Comparison of ENCODE assay signal across 8 mouse cellular contexts in the genomic region with DNA sequence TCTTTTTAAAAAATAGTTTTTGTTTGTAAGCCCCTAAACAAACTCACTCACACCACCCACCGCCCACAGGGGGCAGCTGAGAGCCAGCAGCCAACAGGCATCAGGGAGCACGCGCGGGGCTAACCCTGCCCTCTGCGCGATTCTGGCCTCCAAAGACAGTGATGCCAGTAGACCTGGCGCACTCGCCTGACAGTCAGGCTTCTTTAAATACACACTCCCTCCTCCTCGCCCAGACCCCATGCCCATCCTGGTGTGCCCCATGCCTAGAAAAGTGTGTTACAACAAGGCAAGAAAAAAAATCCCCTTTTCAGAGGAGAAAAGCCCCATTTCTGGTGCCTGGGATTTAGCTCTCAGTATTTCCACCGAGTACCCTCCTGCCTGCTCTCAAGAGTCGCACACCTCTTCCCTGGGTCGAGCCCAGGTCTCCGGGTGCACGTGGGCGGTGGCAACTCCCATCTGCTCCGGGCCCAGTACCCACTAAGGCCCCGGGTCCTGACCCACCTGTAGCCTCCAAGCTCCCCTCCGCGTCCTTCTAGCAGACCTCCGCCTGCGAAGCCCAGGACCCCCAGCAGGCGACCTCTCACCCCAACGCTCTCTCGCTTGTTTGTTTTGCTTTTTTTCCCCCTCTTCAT. TPM values are rescaled to one million over a fixed set of nuclear protein-coding genes. Genes with fewer than 3 reads are reported as not detected.
DNase-seq lines count a peak whose midpoint lies in the region; ATAC-seq lines count a peak whose summit lies in the region.

No protein-coding gene starts in this region.

- peak; percentile 91 to 92 for DNase-seq in B cell, adult 2 months
- peak; percentile 46 for DNase-seq in WW6 (ENCODE audit: low read depth, low spot score)
- peak; percentile 85 for DNase-seq in thymus, postnatal 0 days (ENCODE audit: low spot score)

- under 1% methylated on average over 24 of the region's 24 CpGs for WGBS in embryonic facial prominence, embryonic 15.5 days
- WGBS in heart, embryonic 12.5 days: 2% methylated on average over 24 of the region's 24 CpGs
- under 1% methylated on average over 24 of the region's 24 CpGs for WGBS in kidney, embryonic 14.5 days
- WGBS in lung, embryonic 15.5 days: 2% methylated on average over 24 of the region's 24 CpGs
- under 1% methylated on average over 24 of the region's 24 CpGs for WGBS in neural tube, embryonic 14.5 days

- peak overlapping the region; percentile 71 for H3K4me3 ChIP-seq in embryonic facial prominence, embryonic 15.5 days (replicated peaks)
- peak overlapping the region; percentile 72 for H3K4me3 ChIP-seq in heart, embryonic 12.5 days
- peak overlapping the region; percentile 73 for H3K4me3 ChIP-seq in kidney, embryonic 14.5 days (ENCODE audit: low read length)
- peak overlapping the region; percentile 55 for H3K4me3 ChIP-seq in lung, embryonic 15.5 days
- peak overlapping the region; percentile 68 for H3K4me3 ChIP-seq in neural tube, embryonic 14.5 days (ENCODE audit: low read depth, low read length)

- H3K9me3 ChIP-seq in embryonic facial prominence, embryonic 15.5 days (replicated peaks): no peaks in the 10 kb centered on the region
- no peaks in the 10 kb centered on the region for H3K9me3 ChIP-seq in heart, embryonic 12.5 days (replicated peaks)
- H3K9me3 ChIP-seq in kidney, embryonic 14.5 days (ENCODE audit: control insufficient read depth, low read length): no peaks in the 10 kb centered on the region
- no peaks in the 10 kb centered on the region for H3K9me3 ChIP-seq in lung, embryonic 15.5 days
- no peaks in the 10 kb centered on the region for H3K9me3 ChIP-seq in neural tube, embryonic 14.5 days (ENCODE audit: control insufficient read depth, low read length)

- H3K27me3 ChIP-seq in embryonic facial prominence, embryonic 15.5 days: peaks cover 27% of the 10 kb centered on the region
- H3K27me3 ChIP-seq in heart, embryonic 12.5 days (replicated peaks): peaks cover 25% of the 10 kb centered on the region
- H3K27me3 ChIP-seq in kidney, embryonic 14.5 days (ENCODE audit: control insufficient read depth, insufficient read depth, low read length): peaks cover 21% of the 10 kb centered on the region
- H3K27me3 ChIP-seq in lung, embryonic 15.5 days: peaks cover 23% of the 10 kb centered on the region
- peaks cover 13% of the 10 kb centered on the region for H3K27me3 ChIP-seq in neural tube, embryonic 14.5 days (ENCODE audit: control insufficient read depth, insufficient read depth, low read length)

- H3K4me1 ChIP-seq in embryonic facial prominence, embryonic 15.5 days: peaks cover 19% of the 10 kb centered on the region
- peaks cover 12% of the 10 kb centered on the region; the same call in 1 of the 2 replicates for H3K4me1 ChIP-seq in heart, embryonic 12.5 days (replicated peaks)
- H3K4me1 ChIP-seq in kidney, embryonic 14.5 days (ENCODE audit: control insufficient read depth, insufficient read depth, low read length): no peaks in the 10 kb centered on the region
- H3K4me1 ChIP-seq in lung, embryonic 15.5 days: peaks cover 13% of the 10 kb centered on the region; the same call in 1 of the 2 replicates
- H3K4me1 ChIP-seq in neural tube, embryonic 14.5 days (ENCODE audit: control insufficient read depth, insufficient read depth, low read length): peaks cover 10% of the 10 kb centered on the region

- H3K27ac ChIP-seq in embryonic facial prominence, embryonic 15.5 days (replicated peaks): 0 out of 2 replicates have a peak overlapping the region, but pooled peaks have one; percentile 44
- H3K27ac ChIP-seq in heart, embryonic 12.5 days (ENCODE audit: poor library complexity, severe bottlenecking): no peak overlapping the region
- no peak overlapping the region for H3K27ac ChIP-seq in kidney, embryonic 14.5 days (ENCODE audit: low read depth, low read length)
- no peak overlapping the region for H3K27ac ChIP-seq in lung, embryonic 15.5 days
- no peak overlapping the region; the same call in 1 of the 2 replicates for H3K27ac ChIP-seq in neural tube, embryonic 14.5 days (ENCODE audit: low read depth, low read length)

- H3K36me3 ChIP-seq in embryonic facial prominence, embryonic 15.5 days: no peaks in the 10 kb centered on the region
- H3K36me3 ChIP-seq in heart, embryonic 12.5 days: no peaks in the 10 kb centered on the region
- H3K36me3 ChIP-seq in kidney, embryonic 14.5 days (ENCODE audit: control insufficient read depth, insufficient read depth, low read length): no peaks in the 10 kb centered on the region
- H3K36me3 ChIP-seq in lung, embryonic 15.5 days: no peaks in the 10 kb centered on the region
- no peaks in the 10 kb centered on the region for H3K36me3 ChIP-seq in neural tube, embryonic 14.5 days (ENCODE audit: control insufficient read depth, insufficient read depth, low read length)

- no peak; the same call in 1 of the 2 replicates for ATAC-seq in embryonic facial prominence, embryonic 15.5 days (ENCODE audit: insufficient number of reproducible peaks, low FRiP score, low TSS enrichment, low read depth)
- ATAC-seq in heart, embryonic 12.5 days (ENCODE audit: insufficient number of reproducible peaks, low FRiP score): peak; percentile 58
- ATAC-seq in kidney, embryonic 14.5 days (ENCODE audit: low FRiP score, low TSS enrichment): peak; percentile 76
- peak; percentile 56; the same call in 1 of the 2 replicates for ATAC-seq in lung, embryonic 15.5 days (ENCODE audit: borderline replicate concordance, extremely low read depth, low FRiP score, low TSS enrichment)
- peak; percentile 38 for ATAC-seq in neural tube, embryonic 14.5 days (ENCODE audit: low read depth)

- peak overlapping the region; percentile 63 for H3K9ac ChIP-seq in embryonic facial prominence, embryonic 15.5 days
- peak overlapping the region; percentile 83 for H3K9ac ChIP-seq in heart, embryonic 12.5 days
- peak overlapping the region; percentile 69 for H3K9ac ChIP-seq in kidney, embryonic 14.5 days (ENCODE audit: low read depth, low read length)
- peak overlapping the region; percentile 55 for H3K9ac ChIP-seq in lung, embryonic 15.5 days
- peak overlapping the region; percentile 65 for H3K9ac ChIP-seq in neural tube, embryonic 14.5 days (replicated peaks; ENCODE audit: low read depth, low read length)

- peak overlapping the region; percentile 99 for H3K4me2 ChIP-seq in embryonic facial prominence, embryonic 15.5 days (replicated peaks)
- peak overlapping the region; percentile 93 for H3K4me2 ChIP-seq in heart, embryonic 12.5 days
- H3K4me2 ChIP-seq in kidney, embryonic 14.5 days (replicated peaks; ENCODE audit: low read depth, low read length): peak overlapping the region; percentile 99
- H3K4me2 ChIP-seq in lung, embryonic 15.5 days: peak overlapping the region; percentile 98
- peak overlapping the region; percentile 100 for H3K4me2 ChIP-seq in neural tube, embryonic 14.5 days (ENCODE audit: low read depth, low read length)

RNA-seq across cellular contexts. Expression of gene Rftn1, which starts 1.0 kb away (rescaled TPM):
- 18.4 and 21.4 TPM in 2 replicates for polyA plus RNA-seq in embryonic facial prominence, embryonic 15.5 days (2015; fragmentation: Nextera tagmentation; extraction: Ambion mirVana)
- polyA plus RNA-seq in heart, embryonic 12.5 days (2016; fragmentation: Nextera tagmentation; extraction: Ambion mirVana): 24.2 and 26.6 TPM in 2 replicates
- polyA plus RNA-seq in kidney, embryonic 14.5 days (2014; fragmentation: Nextera tagmentation; extraction: Ambion mirVana): 6.0 and 11.9 TPM in 2 replicates
- polyA plus RNA-seq in lung, embryonic 15.5 days (2015; fragmentation: Nextera tagmentation; extraction: Ambion mirVana): 18.3 and 18.4 TPM in 2 replicates
- 20.0 and 20.4 TPM in 2 replicates for polyA plus RNA-seq in neural tube, embryonic 14.5 days (2014; fragmentation: Nextera tagmentation; extraction: Ambion mirVana)
- polyA plus RNA-seq in thymus, postnatal 0 days (2015; fragmentation: Nextera tagmentation; extraction: Ambion mirVana): 66.5 and 66.6 TPM in 2 replicates
